Mouse (Mus musculus) thymus, adult 2 months (tissue): ENCODE results near the gene Fam43b. TPM values are rescaled to one million over a fixed set of nuclear protein-coding genes. Genes with fewer than 3 reads are reported as not detected.

Source experiments
- DNase-seq: peaks from one replicate; pipeline ENCODE4 v3.0.0; 2021
- H3K27ac ChIP-seq: fragments of 200-500 bp; 2 replicates; pipeline ENCODE4 v1.5.1; 2012; ENCODE audit warnings: low read length, control low read depth; ENCODE audit not compliant: control insufficient read depth, insufficient read depth
- H3K27me3 ChIP-seq: fragments of 200-500 bp; 2 replicates; pipeline ENCODE4 v1.6.1; 2012; ENCODE audit warnings: mild to moderate bottlenecking, low read length, moderate library complexity, mixed read lengths; ENCODE audit not compliant: control insufficient read depth, insufficient read depth
- H3K36me3 ChIP-seq: fragments of 200-500 bp; 2 replicates; pipeline ENCODE4 v1.6.1; 2012; ENCODE audit warnings: mild to moderate bottlenecking, low read length, moderate library complexity; ENCODE audit not compliant: control insufficient read depth, insufficient read depth
- H3K4me1 ChIP-seq: fragments of 200-500 bp; replicated peaks from 2 replicates; pipeline ENCODE4 v1.6.1; 2012; ENCODE audit warnings: low read length; ENCODE audit not compliant: control insufficient read depth, insufficient read depth
- H3K4me3 ChIP-seq: fragments of 200-500 bp; 2 replicates; pipeline ENCODE4 v1.5.1; 2012; ENCODE audit warnings: mild to moderate bottlenecking, low read length, control low read depth, moderate library complexity; ENCODE audit not compliant: control insufficient read depth, insufficient read depth
- CTCF ChIP-seq: fragments of 200-500 bp; IDR thresholded peaks from 2 replicates; pipeline ENCODE4 v1.5.1; 2012; ENCODE audit warnings: mild to moderate bottlenecking, control low read depth, low read length, moderate library complexity, borderline replicate concordance; ENCODE audit not compliant: control insufficient read depth, poor library complexity, insufficient read depth; ENCODE audit errors: extremely low read depth
- POLR2A ChIP-seq: fragments of 200-500 bp; IDR thresholded peaks from 2 replicates; pipeline ENCODE4 v1.6.1; 2012; ENCODE audit warnings: mild to moderate bottlenecking, low read length, control low read depth, moderate library complexity; ENCODE audit not compliant: control insufficient read depth, poor library complexity, insufficient read depth; ENCODE audit errors: extremely low read depth
- WGBS: fragments of 180-500 bp; shearing (Covaris S2); methylation state at CpG from one replicate; pipeline ENCODE4 v1.1.7; 2018; 5-methylcytosine and 5-hydroxymethylcytosine counted together
- polyA plus RNA-seq: library from polyadenylated mRNA; depleted of rRNA; stranded (reverse); fragments of >200 nt; gene quantifications from 2 replicates; pipeline ENCODE4 v1.2.3, GENCODE M21; 2012; rRNA removed

Gene Fam43b
- not detected in 2 replicates for polyA plus RNA-seq

DNA sequence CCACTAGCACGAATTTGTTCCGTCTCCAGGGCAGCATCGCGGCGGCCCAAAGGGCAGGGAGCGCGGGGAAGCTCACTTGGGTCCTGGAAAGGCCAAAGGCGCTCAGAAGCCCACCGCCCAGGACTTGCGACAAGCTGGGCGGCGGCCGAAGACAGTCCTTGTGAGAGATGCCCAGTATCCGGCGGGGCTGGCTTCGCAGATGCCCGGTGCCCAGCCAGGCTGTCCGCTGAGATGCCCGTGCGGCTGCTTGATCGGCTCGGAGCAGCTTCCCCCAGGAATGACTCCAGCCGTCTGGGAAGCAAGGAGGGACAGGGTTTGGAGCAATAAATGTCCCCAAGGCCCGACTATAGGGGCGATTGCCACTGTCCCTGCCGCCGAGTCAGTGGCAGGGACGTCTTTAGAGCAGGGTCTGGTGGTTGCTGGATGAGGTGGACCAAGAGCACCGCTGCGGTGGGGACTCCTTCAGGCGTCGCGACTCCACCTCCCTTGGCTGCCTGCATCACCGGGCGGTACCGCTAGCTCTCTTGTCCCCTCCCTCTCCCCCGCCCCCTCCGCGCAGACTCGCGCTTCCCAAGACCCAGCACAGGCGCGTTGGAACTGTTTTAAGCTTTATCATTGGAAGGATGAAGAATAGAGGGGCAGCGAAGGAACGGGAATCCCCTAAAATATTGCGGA lies at the start of gene Fam43b:
Gene Fam43b (minus strand): TSS at position 558 of the 675 bp plus-strand sequence.
- WGBS = 4% methylated on average over 46 of the region's 46 CpGs
- H3K36me3 ChIP-seq = no peaks in the 10 kb centered on the region
- no peak for TF ChIP-seq POLR2A
- no peak for TF ChIP-seq CTCF

DNA sequence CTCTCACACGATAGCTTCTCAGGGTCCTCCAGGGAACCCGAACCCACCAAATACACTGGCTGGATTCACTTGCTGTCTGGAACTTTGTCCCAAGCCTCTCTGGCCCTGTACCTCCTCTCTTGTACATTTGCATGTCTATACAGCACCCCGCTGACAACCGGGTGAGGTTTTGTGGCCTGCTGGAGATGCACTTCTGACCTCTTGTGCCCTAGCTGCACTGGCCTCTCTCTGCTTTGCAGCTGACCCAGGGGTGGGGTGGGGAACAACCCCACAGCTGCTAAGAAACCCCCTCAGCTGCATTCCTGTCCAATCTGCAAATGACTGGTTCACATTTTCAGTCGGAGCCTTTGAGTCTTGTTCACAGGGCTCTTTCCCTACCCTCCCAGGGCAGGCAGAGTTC lies 48.6 kb upstream of the Fam43b start:
- no peak for TF ChIP-seq CTCF
- no peak for DNase-seq
- 38% methylated on average over 5 of the region's 5 CpGs for WGBS
- Histone ChIP-seq H3K36me3 (peaks cover 8% of the 10 kb centered on the region), H3K27me3 (no peaks in the 10 kb centered on the region; the same call in 1 of the 2 replicates), H3K4me1 (0 out of 2 replicates have a peak, but pooled peaks cover 2% of the 10 kb centered on the region), H3K27ac (no peak overlapping the region), H3K4me3 (no peak overlapping the region)

More for the DNA sequence above, at the start of gene Fam43b:
- H3K4me3 ChIP-seq = no peak within 1 kb of the TSS
- H3K27ac ChIP-seq = no peak within 1 kb of the TSS
- DNase-seq = no peak
- H3K27me3 ChIP-seq = peaks cover 12% of the 10 kb centered on the region; the same call in 1 of the 2 replicates
- H3K4me1 ChIP-seq = no peaks in the 10 kb centered on the region

DNA sequence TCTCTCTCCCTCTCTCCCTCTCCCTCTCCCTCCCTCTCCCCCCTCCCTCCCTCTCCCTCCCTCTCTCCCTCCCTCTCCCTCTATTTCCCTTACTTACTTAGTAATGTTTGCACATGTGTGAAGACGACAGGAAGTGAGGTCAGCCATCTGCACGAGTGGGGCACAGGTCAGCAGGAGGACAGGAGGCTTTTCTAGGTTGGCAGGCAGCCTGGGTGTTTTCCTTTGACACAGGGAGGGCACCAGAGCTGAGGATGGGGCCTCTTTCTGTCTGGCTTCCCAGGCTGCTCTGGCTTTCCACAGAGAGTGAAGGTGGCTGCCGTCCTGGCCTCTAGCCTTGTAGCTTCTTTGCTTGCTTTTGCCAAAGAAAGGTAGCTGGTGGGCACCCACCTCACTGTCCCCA lies 43.7 kb upstream of the Fam43b start:
- H3K36me3 ChIP-seq = peaks cover 11% of the 10 kb centered on the region
- no peak for TF ChIP-seq CTCF
- no peak for TF ChIP-seq POLR2A
- no peak overlapping the region for H3K27ac ChIP-seq
- H3K4me1 ChIP-seq = peaks cover 2% of the 10 kb centered on the region; the same call in 1 of the 2 replicates
- no peaks in the 10 kb centered on the region for H3K27me3 ChIP-seq
- WGBS = 62% methylated on average over 3 of the region's 3 CpGs
- no peak overlapping the region for H3K4me3 ChIP-seq
- no peak for DNase-seq

DNA sequence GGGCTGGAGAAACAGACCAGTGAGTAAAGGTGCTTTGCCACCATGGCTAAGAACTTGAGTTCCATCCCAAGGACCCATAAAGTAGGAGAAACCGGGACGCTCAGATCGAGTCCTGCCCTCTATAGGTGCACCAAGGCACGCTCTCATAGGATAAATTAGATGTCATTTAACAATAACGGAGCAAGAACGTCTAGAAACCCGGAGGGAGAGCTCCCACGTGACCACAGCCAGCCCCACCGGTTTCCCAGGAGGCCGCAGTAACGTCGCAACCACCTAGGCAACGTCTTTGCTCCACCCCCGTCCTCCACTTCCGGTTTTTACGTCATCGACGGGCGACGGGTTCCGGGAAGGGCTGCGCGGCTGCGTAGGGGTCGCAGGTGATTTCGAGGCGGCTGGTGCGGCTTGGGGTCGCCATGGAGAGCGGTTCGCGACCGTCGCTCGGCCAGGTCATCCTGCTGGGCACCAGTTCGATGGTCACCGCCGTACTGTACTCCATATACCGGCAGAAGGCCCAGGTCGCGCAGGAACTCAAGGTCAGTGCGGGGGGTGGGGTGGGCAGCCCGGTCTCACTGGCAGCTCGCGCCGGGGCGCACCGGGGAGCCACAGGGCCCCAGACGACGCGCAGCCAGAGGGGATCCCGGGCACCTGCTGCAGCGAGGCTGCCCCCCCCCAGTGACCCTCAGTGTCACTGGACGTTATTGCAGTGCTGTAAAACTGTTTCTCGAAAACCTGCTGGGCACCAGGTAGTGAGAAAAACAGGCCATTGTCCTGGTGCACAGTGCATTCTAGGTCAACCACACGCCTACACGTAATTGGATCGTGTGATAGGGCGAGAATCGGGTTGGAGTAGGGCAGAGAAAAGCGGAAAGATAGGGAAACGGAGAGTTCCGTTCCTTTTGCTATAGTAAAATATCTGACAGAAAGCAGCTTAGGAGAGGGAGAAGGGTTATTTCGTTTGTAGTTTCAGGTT lies 38.3 kb upstream of the Fam43b start, which contains the start of gene Mul1:
Gene Mul1 (plus strand): TSS at position 325 of the 970 bp plus-strand sequence.
- TF ChIP-seq POLR2A (peak; percentile 77), CTCF (peak; percentile 23; the same call in 1 of the 2 replicates)
- peak; percentile 95 for DNase-seq
- peaks cover 3% of the 10 kb centered on the region; the same call in 1 of the 2 replicates for H3K36me3 ChIP-seq
- H3K27me3 ChIP-seq = no peaks in the 10 kb centered on the region; the same call in 1 of the 2 replicates
- peak within 1 kb of the TSS; percentile 22; the same call in 1 of the 2 replicates for H3K27ac ChIP-seq
- H3K4me3 ChIP-seq = peak within 1 kb of the TSS; percentile 98
- H3K4me1 ChIP-seq = peaks cover 8% of the 10 kb centered on the region
- under 1% methylated on average over 64 of the region's 64 CpGs for WGBS

DNA sequence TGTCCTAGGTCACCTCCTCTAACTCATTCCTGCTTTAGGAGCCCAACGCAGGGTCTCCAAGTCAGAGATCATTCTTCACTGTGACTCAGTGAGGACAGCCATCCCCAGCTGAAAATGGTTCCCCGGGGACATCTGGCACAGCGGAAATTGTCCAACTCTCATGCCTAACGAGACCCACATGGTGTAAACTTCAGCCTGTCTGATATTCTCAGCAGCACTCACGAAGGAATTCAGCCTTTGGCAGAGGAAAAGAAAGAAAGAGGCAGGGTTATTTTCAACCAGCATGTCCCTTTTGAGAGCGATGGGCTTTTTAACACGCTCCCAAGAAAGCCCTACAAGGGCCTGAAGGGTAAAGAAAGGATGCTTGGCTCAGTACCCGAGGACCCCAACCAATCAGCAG lies 35.0 kb upstream of the Fam43b start:
- WGBS = 64% methylated on average over 8 of the region's 8 CpGs
- no peaks in the 10 kb centered on the region for H3K36me3 ChIP-seq
- no peak for TF ChIP-seq CTCF
- TF ChIP-seq POLR2A = no peak
- DNase-seq = no peak
- H3K4me3 ChIP-seq = no peak overlapping the region
- peaks cover 8% of the 10 kb centered on the region for H3K4me1 ChIP-seq
- H3K27me3 ChIP-seq = no peaks in the 10 kb centered on the region; the same call in 1 of the 2 replicates
- H3K27ac ChIP-seq = no peak overlapping the region

DNA sequence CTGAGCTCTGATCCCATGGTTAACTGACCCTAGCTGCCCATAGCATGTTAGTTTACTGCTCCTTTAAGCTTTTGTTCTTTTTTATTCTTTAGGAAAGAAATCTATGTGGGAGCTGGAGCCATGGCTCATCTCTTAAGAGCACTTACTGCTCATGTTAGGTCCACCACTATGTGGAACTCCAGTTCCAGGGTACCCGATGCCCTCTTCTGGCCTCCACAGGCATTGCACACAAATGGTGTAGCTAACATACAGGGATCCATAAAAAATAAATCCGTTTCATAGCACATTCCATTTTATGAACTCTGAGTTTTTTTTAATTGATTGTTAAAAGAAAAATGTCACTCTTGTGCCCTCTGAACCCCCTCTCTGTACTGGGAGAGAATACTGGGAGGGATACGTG lies 33.5 kb upstream of the Fam43b start:
- no peak overlapping the region for H3K27ac ChIP-seq
- no peaks in the 10 kb centered on the region; the same call in 1 of the 2 replicates for H3K27me3 ChIP-seq
- peak; percentile 48 for DNase-seq
- peaks cover 4% of the 10 kb centered on the region for H3K4me1 ChIP-seq
- TF ChIP-seq POLR2A = no peak
- no peak for TF ChIP-seq CTCF
- no peaks in the 10 kb centered on the region for H3K36me3 ChIP-seq
- WGBS = 48% methylated on average over 3 of the region's 3 CpGs
- no peak overlapping the region for H3K4me3 ChIP-seq
